Mouse (Mus musculus): ENCODE results near the gene Klra10. TPM values are rescaled to one million over a fixed set of nuclear protein-coding genes. Genes with fewer than 3 reads are reported as not detected.
"Not testable (repeated sequence)": the region's sequence is repeated elsewhere in the genome, so short reads cannot be mapped to it uniquely, and the experiment has no call there.

Klra10 gene
- total RNA-seq (2022) = not detected

- DNase-seq (ENCODE audit: low spot score in 2 of 2) = not testable (repeated sequence)
These were observed at the start of gene Klra10 for GRCm38 (mm10) chr6:130281828-130282227. Gene Klra10 (minus strand): TSS chr6:130281928.

- DNase-seq (ENCODE audit: low spot score in 2 of 2) = no peak
These were observed 6.4 kb upstream of the Klra10 start for GRCm38 (mm10) chr6:130287984-130288649.

- DNase-seq (ENCODE audit: low spot score in 2 of 2) = no peak
These were observed 26.4 kb downstream of the Klra10 start for GRCm38 (mm10) chr6:130255326-130255725.

GRCm38 (mm10) chr6:130237536-130237935 is 44.2 kb downstream of the Klra10 start:
- DNase-seq (ENCODE audit: low spot score in 2 of 2) = no peak

- DNase-seq (ENCODE audit: low spot score in 2 of 2) = no peak
These were observed 45.1 kb downstream of the Klra10 start for GRCm38 (mm10) chr6:130236635-130237034.

- no peak for DNase-seq (ENCODE audit: low spot score in 2 of 2)
These were observed 48.5 kb downstream of the Klra10 start, which contains the start of gene Klra7 for GRCm38 (mm10) chr6:130233222-130233621. Gene Klra7 (minus strand): TSS chr6:130233322.

Other genes with a start within 250 kb of the Klra10 start
- not detected for gene Klra4, start 214.7 kb downstream of the Klra10 start, total RNA-seq (2022)
- not detected for gene Klra8, start 152.0 kb downstream of the Klra10 start, total RNA-seq (2022)
- gene Klra9, start 88.8 kb downstream of the Klra10 start, total RNA-seq (2022) = not detected
- gene Klra7, start 48.6 kb downstream of the Klra10 start, total RNA-seq (2022) = not detected
- not detected for gene Klra3, start 55.6 kb upstream of the Klra10 start, total RNA-seq (2022)
- not detected for gene Klra1, start 104.9 kb upstream of the Klra10 start, total RNA-seq (2022)